Mouse (Mus musculus) c-Kit-positive CD71-positive TER-119-negative erythroid progenitor cells, embryonic 14.5 days (primary cell): ENCODE measurements around the gene Spg7.
"Not testable (repeated sequence)": the region's sequence is repeated elsewhere in the genome, so short reads cannot be mapped to it uniquely, and the experiment has no call there.

Experiments
- DNase-seq: peaks from one replicate; pipeline ENCODE4 v3.0.0-alpha.2; 2013; ENCODE audit warnings: low read depth

The Spg7 gene

DNA sequence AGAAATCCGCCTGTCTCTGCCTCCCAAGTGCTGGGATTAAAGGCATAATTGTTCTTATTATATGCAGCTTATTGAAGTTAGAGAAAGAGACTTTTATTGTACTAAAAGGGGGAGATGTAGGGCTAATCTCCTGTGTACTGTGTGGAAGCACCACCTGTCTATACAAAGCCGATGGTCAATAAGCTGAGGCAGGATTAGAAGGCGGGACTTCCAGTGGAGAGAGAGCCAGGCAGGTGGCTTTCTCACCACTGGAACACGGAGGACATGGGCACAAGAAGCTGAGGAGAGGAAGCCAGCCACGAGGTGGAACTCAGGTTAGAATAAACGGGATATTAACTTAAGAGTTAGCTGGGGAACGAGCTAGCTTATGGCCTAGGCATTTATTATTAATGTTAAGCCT is at the start of gene Spg7:
Gene Spg7, plus strand, starts transcription at position 222 of the 400 bp plus-strand sequence.
- no peak for DNase-seq

DNA sequence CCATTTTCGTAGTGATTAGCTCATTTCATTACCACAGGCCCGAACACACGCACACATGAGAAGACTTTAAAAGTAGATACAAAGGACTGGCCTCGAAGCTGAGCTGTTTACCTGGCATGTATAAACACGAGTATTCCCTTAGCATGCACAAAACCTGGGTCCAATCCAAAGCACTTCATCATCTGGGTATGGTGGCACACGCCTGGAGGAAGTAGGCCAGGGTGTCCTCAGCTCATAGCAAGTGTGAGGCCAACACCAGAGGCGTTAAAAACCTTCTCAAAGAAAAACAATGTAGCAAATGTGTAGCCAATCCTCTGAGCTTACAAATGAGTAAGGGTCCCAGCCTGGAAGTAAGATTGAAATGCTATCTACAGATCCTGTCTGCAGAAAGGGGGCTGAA is 48.3 kb upstream of the Spg7 start:
- no peak for DNase-seq

DNA sequence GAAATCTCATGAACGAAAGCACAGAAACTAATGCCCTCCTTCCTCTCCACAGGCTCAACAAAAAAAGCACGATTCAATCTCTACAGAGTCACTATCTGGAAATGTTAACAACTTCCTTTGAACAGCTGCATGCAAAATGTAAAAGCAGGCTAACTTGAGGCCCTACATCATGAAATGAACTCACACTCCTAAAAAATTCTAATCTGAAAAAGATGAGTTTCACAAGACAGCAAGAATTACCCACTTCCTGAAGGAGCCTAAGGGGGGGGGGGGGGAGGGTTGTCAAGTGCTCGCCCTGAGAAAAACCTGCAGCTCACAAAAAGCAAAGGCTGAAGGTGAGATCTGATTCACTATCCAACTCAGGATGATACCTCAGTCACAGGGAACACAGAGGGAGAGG is 47.7 kb upstream of the Spg7 start:
- no peak for DNase-seq

DNA sequence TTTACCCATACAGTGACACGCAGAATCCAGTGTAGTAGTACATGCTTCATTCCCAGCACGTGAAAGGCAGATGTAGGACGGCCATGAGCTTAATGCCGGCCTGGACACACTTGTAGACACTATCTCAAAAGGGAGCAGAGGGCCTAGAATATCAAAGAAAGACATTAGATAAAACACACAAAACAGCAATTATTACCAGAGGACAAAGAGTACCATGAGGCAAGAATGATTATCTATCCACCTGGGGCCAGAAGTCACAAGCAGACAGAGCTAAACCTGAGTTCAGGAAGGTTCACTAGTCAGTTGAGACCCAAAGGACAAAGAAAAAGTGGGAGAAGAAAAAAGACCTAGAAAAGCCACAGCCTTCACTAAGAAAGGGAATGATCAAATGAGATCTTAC is 45.6 kb upstream of the Spg7 start:
- no peak for DNase-seq

DNA sequence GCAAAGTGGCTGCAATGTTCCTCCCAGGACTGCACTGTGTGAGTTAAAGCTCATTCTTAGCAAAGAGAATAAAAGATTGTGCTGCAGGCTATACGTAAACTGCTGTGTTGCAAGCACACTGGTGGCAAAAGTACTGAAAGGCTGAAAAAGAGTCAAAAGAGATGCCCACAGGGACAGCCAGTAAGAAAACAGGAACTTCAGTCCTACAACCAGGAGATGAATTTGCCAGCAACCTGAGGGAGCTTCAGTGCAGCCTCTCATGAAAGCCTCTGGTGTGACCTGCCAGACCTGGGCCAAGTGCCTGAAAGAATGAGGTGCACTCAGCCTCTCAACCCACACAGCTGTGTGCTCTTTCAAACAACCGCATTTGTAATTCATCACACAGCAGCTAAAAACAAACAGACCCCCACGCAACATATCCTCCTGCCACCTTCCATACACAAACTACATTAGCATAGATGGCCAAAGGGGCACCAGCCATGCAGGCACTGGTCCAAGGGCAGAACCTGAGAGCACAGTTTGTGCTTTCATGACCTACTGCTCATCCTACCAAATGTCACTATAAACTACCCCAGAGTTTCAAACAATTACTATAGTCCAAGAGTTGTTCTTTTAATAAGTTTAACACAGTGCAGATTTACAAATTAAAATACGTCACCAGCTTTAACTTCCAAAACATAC is 44.1 kb upstream of the Spg7 start:
- no peak for DNase-seq

DNA sequence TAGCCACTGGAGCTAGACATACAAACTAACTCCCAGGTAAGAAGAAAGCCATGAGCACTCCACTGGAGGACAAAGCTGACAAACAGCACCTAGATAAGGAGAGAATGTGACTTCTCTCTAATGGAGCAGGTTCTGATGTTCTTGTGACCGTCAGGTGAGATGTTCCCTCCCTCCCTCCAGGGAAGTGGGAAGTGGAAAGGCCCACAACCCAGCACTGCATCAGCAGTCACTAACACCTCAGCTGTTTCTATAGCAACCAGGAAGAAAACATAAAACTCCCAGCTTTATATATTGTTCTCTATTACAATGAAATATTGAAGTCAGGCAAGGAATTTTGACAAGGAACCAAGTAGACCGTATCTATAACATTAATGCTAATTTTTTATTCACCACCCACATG is 42.7 kb upstream of the Spg7 start:
- DNase-seq = no peak

DNA sequence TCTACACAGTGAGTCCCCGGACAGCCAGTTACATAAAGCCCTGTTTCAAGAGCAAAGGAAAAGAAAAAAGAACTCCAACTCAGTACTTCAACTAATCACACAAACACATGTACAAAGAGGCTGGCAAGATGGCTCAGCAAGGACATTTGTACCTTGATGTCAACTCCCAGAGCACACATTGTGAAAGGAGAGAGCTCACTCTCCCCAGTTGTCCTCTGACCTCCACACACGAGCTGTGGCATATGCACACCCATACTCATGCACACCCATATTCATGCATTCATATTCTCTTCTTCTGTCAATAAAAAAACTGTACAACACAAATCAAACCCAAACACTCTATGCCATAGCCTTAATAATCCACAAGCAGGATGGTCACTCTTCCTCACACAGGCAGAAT is 41.9 kb upstream of the Spg7 start:
- DNase-seq = no peak

DNA sequence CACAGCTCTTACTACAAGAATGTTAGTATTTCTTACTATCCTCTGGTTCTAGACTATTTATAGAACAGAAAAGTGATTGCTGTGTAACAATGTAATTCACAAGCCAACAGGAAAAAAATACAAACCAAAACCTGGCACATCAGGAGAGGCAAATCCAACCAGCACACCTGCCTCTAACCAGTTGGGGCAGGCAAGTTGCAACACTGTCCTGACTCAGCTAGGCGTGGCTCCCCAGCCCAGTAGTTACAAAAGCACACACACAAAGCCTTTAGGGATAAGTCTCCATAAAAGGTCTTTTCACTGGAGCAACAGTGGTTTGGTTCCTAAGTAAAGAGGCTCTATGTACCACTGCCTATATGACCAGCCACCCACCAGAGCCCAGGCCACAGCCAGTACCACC is 41.5 kb upstream of the Spg7 start:
- no peak for DNase-seq

DNA sequence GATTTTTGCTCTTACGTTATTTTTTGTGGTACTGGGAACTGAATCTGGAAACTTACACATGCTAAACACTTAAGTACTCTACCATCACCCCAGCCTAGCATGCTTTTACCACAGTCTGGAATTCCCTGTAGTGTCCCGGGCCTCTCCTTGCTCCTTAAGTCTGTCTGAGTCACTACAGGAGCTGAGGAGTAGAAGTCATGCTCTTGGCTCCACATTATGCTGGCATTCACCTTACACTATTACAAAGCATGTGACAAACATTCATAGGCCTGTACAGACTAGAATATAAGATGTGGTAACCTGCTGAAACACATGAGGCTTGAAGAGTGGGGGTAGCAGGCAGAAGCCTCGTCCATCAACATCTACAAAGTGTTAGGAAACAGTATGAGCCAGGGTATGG is 40.0 kb upstream of the Spg7 start:
- no peak for DNase-seq

DNA sequence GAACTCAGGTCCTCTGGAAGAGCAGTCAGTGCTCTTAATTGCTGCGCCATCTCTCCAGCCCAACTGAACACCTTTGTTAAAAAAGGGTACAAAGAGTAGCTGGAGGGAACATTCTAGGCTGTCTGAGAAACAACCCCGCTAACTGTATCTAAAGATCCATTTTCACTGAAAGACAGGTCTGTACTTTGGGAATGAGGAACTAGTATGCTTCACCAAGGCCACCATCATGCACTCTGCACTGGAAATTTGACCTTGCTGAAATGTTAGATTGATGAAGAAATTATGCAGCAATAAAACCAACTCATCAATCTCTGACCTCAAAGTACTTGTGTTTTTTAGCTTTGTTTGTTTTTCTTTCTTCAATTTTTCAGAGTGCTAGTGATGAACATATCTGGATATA is 38.5 kb upstream of the Spg7 start:
- DNase-seq = no peak

DNA sequence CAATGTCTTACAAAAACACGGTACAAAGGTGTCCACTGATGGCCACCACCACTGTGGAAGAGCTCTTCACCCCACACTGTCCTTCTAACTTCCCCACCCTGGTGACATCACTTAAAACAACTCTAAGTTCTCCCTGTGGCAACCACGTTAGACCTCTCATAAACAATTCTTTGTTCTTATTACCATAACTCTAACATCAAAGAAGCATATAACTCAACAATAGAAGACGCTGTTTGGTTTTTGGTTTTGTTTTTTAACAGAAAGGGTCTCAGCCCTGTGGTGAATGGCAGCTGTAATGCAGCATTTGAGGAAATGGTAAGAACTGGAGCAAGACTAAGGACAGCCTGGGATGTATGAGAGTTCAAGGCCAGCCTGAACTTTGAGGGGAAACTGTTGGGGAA is 36.8 kb upstream of the Spg7 start:
- no peak for DNase-seq

DNA sequence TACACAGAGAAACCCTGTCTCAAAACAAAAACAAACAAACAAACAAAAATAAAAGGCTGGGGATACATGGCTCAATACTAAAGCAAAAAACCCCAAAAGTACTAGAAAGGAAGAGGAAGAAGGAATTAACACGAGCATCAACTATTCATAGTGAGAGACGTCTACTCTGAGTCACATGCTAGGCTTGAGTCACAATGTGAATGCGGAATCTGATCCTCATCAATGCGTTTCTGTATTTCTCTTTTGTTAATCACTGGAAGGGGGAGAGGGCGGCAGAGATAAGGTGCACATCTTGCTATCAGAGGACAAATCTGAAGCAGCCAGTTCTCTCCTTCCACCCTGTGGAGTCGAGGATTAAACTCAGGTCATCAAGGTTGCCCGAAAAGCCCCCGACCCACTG is 35.0 kb upstream of the Spg7 start:
- DNase-seq = no peak

DNA sequence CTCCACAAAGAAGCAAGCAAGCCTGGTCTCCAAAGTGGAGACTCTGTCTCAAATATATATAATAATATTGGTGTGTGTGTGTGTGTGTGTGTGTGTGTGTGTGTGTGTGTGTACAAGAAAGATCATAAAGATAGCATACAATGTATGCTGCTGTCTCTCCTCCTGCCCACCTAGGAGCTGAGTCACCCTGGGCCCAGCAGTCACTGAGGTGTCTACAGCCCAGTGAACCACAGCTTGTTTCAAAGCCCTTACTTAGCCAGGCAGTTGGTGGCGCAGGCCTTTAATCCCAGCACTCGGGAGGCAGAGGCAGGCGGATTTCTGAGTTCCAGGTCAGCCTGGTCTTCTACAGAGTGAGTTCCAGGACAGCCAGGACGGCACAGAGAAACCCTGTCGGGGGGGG is 32.7 kb upstream of the Spg7 start:
- DNase-seq = not testable (repeated sequence)

DNA sequence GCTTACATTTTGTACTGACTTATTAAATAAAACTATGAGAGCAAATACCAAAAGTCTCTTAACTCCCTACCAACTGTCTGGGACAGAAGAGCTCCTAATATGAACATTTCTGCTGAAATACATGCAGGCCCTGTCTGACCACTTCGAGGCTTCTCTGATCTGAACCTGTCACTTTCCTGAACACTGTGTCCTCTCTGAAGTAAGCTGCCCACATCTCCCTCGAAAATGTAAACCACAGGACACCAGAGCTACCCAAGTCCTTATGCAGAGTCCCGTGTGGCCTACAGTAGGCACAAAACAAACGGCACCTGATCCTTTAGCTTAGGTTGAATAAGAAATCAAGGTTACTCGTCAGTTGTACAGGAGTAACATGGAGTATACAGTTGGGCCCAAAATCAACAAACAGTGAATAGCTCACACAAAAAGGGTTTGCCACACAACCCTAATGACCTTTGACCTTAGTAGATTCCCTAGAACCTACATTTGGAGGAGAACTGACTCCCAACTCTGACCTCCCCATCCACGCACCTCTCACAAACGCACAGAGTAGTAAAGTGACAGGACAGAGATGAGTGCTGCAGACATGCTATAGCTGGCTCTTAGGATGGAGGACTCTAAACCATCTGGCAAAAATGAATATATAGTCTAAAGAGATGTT is 31.3 kb upstream of the Spg7 start:
- DNase-seq = no peak

DNA sequence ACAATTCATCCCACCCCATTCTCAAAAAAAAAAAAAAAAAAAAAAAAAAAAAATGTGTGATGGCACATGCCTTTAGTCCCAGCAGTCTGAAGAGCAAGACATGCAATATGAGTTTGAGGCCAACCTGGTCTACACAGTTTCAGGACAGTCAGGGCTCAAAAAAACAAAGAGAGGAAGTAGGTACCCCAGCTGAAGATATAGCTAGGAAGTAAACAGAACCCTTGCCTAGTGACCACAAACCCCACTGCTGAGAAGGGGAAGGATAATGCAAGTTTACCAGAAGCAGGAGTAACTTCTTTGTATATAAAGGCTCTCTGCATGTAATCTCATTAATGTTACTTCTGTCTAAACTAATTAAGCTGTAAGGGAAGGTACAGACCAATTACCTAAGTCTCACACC is 30.0 kb upstream of the Spg7 start:
- DNase-seq = no peak

DNA sequence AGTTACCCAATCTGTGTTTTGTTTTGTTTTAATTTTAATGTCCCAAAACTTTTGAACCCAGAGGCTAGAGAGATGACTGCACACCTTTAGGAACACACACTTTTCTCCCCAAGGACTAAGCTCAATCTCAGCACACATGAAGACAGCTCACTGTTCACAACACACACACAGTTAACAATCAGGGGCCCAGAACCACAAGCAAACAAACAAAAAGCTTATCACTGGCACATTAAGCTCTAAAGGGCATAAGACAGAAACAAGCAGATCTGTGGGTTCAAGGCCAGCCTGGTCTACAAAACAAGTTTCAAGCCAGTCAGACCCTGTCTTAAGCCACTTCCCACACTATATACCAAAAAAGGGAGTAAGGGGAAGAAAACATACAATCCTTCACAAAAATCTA is 29.3 kb upstream of the Spg7 start:
- DNase-seq = no peak

DNA sequence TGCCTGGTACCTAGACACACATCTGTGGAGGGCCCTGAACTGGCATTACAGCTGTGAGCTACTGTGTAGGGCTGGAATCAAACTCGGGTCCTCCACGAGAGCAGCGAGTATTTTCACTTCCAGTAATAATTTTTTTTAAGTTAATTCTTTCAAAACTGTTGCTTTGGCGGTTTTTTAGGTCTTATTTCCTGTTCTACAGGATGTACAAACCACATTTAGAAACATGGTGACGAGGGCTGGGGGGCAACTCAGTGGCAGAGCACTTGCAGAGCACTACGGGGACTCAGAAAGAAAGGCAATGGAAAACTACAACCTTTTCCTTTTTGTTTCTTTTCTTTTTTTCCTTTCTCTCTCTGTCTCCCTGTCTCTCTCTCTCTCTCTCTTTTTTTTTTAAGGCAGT is 28.6 kb upstream of the Spg7 start:
- no peak for DNase-seq

DNA sequence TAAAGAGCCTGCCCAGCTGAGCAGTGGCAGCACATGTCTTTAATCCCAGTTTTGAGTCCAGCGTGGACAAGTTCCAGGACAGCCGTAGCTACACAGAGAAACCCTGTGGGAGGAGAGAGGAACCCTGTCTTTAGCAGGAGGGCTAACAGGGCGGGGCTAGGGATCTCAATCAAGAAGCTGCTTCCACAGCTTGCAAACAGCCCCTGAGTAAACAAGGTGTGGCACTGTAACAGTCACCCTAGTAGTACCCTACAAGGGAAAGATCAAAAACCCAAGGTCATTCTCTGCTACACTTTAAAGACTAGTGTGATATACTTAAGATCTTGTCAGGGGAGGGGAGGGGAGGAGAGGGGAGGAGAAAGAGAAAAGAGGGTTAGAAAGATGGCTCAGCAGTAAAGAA is 25.8 kb upstream of the Spg7 start:
- no peak for DNase-seq

DNA sequence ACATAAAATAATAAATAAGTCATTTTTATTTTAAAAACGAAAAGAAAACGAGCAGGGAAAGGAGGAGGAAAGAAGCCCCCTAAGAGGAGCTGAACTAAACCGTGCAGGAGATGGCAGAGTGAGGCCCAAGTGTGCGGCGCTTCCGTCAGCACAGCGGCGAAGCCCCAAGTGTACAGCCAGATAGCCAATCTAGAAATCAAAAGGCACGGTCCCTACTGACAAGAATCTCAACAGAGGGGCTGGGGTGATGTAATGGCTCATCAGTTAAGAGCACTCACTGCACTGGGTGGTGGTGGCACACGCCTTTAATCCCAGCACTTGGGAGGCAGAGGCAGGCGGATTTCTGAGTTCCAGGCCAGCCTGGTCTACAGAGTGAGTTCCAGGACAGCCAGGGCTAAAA is 25.3 kb upstream of the Spg7 start:
- DNase-seq = no peak

DNA sequence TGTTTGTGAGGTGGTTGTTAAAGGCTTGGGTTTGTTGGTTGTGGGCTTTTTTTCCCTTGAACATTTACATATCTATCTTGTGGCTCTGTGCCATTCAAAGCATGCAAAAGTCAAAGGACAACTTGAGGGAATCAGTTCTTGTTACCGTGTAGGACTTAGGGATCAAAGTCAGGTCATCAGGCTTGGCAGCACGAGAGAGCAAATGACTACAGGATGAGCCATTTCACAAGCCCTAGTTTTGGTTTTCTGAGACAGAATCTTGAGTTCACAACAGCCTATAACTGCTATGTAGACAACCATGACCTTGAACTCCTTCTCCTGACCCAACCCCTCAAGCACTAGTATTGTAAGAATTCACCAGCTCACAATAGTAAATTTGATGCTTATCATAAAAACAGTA is 24.4 kb upstream of the Spg7 start:
- DNase-seq = no peak

DNA sequence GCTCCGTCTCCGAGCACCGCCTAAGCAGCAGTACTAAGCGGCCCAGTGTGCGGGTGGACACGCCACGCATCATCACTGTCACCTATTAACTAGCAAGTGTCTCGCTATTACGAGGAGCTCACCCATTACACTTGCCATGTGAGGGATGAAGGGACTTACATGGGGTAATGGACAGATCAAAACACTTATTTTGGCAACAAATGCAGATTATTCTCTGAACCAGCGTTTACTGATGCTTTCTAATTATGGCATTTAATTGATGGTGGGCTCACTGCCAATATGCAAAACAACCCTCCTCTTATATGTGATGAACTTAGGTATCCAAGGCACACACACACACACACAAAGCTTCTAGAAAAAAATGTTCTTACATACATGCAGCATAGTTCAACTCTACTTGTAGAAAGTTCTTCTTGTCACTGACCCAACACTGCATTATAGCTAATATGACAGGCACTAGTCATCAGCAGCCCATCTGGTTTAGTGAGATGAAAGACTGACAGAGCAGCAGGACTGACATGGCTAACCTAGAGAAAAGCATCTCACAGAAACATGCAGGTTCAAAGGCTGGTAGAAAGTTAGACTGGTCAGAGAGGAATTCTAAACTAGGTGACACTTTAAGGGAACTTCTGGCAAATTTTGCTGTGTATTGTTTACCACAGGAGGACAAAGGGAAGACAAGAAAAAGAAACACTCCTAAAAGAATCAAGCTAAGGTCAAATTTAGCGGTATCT is 23.2 kb upstream of the Spg7 start:
- DNase-seq = no peak

DNA sequence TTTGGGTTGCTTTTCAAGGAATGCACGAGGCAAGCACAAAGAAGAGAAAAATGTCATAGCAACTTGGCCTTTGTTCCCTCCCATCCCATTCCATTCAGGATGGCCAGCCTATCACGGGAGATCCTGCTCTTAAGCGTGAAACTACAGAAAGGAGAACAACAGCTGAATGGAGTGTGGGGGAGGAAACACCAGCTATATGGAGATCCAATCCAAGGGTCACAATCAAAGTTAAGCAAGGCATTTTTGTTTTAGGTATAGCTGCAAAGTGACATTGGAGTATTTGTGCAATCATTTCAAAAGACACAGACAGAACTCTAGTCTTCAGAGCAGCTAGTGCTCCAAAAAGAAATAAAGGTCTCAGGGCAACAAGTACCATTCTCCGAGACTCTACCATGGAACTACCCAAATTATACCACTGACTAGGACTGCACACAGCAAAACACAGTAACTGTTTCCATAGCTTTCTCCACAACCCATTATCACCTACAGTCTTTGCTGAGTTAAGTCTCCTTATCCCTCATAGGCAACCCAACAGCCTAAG is 22.6 kb upstream of the Spg7 start:
- DNase-seq = no peak
